Comparison of ENCODE assay signal across 13 mouse cellular contexts in the genomic region with DNA sequence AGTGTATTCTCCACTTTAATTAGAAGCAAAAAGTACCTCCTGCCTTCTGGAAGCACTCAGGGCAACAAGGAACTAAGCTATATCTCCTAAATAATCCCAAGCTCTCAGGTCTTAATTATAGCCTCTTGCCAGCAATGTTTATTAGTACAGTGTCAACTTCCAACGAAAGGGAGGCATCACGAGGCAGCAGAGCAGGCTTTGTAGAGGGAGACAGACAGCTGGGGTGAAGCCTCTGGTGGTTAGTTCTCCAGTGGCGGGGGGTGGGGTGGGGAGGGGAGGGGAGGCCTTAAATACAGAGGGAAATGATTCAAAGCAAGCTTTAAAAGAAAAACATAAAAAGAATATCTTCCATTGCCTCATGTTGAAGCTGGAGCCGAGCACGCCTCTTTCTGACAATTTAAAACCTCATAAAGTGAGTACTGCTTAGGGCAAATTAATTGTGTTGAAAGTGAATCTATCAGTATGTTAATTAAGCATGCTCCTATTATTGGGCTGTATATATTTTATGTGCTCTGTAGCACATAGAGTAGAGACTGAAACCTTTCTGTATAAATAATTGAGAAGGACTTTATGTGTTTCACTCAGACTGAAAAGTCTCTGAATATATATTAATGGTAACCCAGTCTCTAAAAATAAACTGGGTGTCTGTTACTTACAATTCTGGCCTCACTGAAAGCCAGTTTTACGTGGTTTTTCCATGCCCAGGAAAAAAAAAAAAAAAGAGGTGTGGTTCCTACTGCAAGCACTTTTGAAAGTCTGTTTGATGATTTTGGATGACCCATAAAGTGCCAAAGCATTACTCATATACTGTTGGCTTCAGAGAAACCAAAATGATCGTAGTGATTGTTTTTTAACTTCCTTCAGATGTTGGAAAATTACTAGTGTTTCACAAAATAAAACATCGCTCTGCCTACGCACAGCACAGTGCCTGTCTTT. TPM values are rescaled to one million over a fixed set of nuclear protein-coding genes. Genes with fewer than 3 reads are reported as not detected.
DNase-seq lines count a peak whose midpoint lies in the region; ATAC-seq and TF ChIP-seq lines count a peak whose summit lies in the region.
"Had no signal": no experiment of that assay in that cellular context is flagged by ENCODE, and none has a peak within 500 bp of the region (broad histone marks: within the 10 kb centered on the region; RNA-seq: fewer than 3 reads in every experiment).

No protein-coding gene starts in this region.

- TF ChIP-seq EP300 in stomach, postnatal 0 days (optimal IDR thresholded peaks at IDR 0.05): no peak

- no peak for DNase-seq in hindbrain, embryonic 14.5 days (ENCODE audit: low spot score)
- no peak for DNase-seq in hindbrain, embryonic 10.5 days (ENCODE audit: low spot score)
- DNase-seq in embryonic facial prominence, embryonic 11.5 days (ENCODE audit: low spot score): peak; percentile 43
- peak; percentile 75 for DNase-seq in limb, embryonic 14.5 days (ENCODE audit: low spot score)
- no peak for DNase-seq in stomach, postnatal 0 days (ENCODE audit: low spot score)
- no peak for DNase-seq in urinary bladder, adult 18-20 months (ENCODE audit: low spot score in 2 of 2)
- no peak for DNase-seq in testis, postnatal 10 days (ENCODE audit: low spot score)
- DNase-seq: cerebellum, adult 2 months; right cerebral cortex, postnatal 4 days; thymus, adult 18-20 months had no signal

- no peaks in the 10 kb centered on the region for H3K79me3 ChIP-seq in C2C12 (ENCODE audit: low read depth)

- H3K4me2 ChIP-seq in hindbrain, embryonic 14.5 days (replicated peaks): no peak overlapping the region
- no peak overlapping the region for H3K4me2 ChIP-seq in embryonic facial prominence, embryonic 11.5 days (ENCODE audit: low read depth, low read length)
- no peak overlapping the region; the same call in 1 of the 2 replicates for H3K4me2 ChIP-seq in limb, embryonic 14.5 days (replicated peaks; ENCODE audit: low read depth, low read length, severe bottlenecking)
- no peak overlapping the region for H3K4me2 ChIP-seq in stomach, postnatal 0 days (replicated peaks; ENCODE audit: low read depth)

- WGBS in hindbrain, embryonic 14.5 days: 63% methylated on average over 9 of the region's 9 CpGs
- WGBS in hindbrain, embryonic 10.5 days: 64% methylated on average over 9 of the region's 9 CpGs
- WGBS in embryonic facial prominence, embryonic 11.5 days: 47% methylated on average over 9 of the region's 9 CpGs
- WGBS in limb, embryonic 14.5 days: 11% methylated on average over 9 of the region's 9 CpGs
- WGBS in stomach, postnatal 0 days: 35% methylated on average over 9 of the region's 9 CpGs

- H3K4me1 ChIP-seq in hindbrain, embryonic 14.5 days (replicated peaks; ENCODE audit: control insufficient read depth, insufficient read depth, low read length): 0 out of 2 replicates have a peak, but pooled peaks cover 2% of the 10 kb centered on the region
- H3K4me1 ChIP-seq in hindbrain, embryonic 10.5 days (replicated peaks): no peaks in the 10 kb centered on the region
- H3K4me1 ChIP-seq in embryonic facial prominence, embryonic 11.5 days (ENCODE audit: control insufficient read depth, insufficient read depth, low read length): no peaks in the 10 kb centered on the region
- H3K4me1 ChIP-seq in limb, embryonic 14.5 days (ENCODE audit: control insufficient read depth, insufficient read depth, low read length): peaks cover 11% of the 10 kb centered on the region
- H3K4me1 ChIP-seq in stomach, postnatal 0 days (replicated peaks; ENCODE audit: control insufficient read depth, insufficient read depth): no peaks in the 10 kb centered on the region

- no peak overlapping the region for H3K9ac ChIP-seq in hindbrain, embryonic 14.5 days
- H3K9ac ChIP-seq in embryonic facial prominence, embryonic 11.5 days (replicated peaks; ENCODE audit: low read length): no peak overlapping the region
- no peak overlapping the region for H3K9ac ChIP-seq in limb, embryonic 14.5 days (ENCODE audit: low read depth, low read length, severe bottlenecking)
- no peak overlapping the region for H3K9ac ChIP-seq in stomach, postnatal 0 days (ENCODE audit: low read length)

- TF ChIP-seq POLR2A in limb, embryonic 14.5 days (IDR thresholded peaks at IDR 0.05; ENCODE audit: borderline replicate concordance, extremely low read depth, insufficient read depth, insufficient read length): no peak

- no peak overlapping the region for H3K27ac ChIP-seq in hindbrain, embryonic 14.5 days
- no peak overlapping the region for H3K27ac ChIP-seq in hindbrain, embryonic 10.5 days
- no peak overlapping the region for H3K27ac ChIP-seq in embryonic facial prominence, embryonic 11.5 days (replicated peaks; ENCODE audit: low read depth, low read length)
- H3K27ac ChIP-seq in limb, embryonic 14.5 days (replicated peaks; ENCODE audit: low read depth, low read length): peak overlapping the region; percentile 70
- no peak overlapping the region for H3K27ac ChIP-seq in stomach, postnatal 0 days (replicated peaks)

- no peaks in the 10 kb centered on the region for H3K27me3 ChIP-seq in hindbrain, embryonic 14.5 days (ENCODE audit: control insufficient read depth, insufficient read depth, low read length)
- no peaks in the 10 kb centered on the region for H3K27me3 ChIP-seq in hindbrain, embryonic 10.5 days (ENCODE audit: insufficient read depth, poor library complexity, severe bottlenecking)
- no peaks in the 10 kb centered on the region for H3K27me3 ChIP-seq in C2C12 (ENCODE audit: control insufficient read depth, insufficient read depth, insufficient read length)
- no peaks in the 10 kb centered on the region for H3K27me3 ChIP-seq in embryonic facial prominence, embryonic 11.5 days (ENCODE audit: control insufficient read depth, insufficient read depth, low read length)
- H3K27me3 ChIP-seq in limb, embryonic 14.5 days (ENCODE audit: control insufficient read depth, insufficient read depth, low read length): no peaks in the 10 kb centered on the region
- H3K27me3 ChIP-seq in stomach, postnatal 0 days (ENCODE audit: control insufficient read depth, insufficient read depth, low read length): no peaks in the 10 kb centered on the region

- no peak overlapping the region for H3ac ChIP-seq in C2C12 (ENCODE audit: control insufficient read depth, insufficient read length, low read depth)

- H3K4me3 ChIP-seq in hindbrain, embryonic 14.5 days (replicated peaks; ENCODE audit: low read length): no peak overlapping the region
- no peak overlapping the region for H3K4me3 ChIP-seq in hindbrain, embryonic 10.5 days
- H3K4me3 ChIP-seq in C2C12 (ENCODE audit: insufficient read depth, poor library complexity, severe bottlenecking): no peak overlapping the region
- H3K4me3 ChIP-seq in embryonic facial prominence, embryonic 11.5 days (ENCODE audit: low read depth, low read length): no peak overlapping the region
- no peak overlapping the region for H3K4me3 ChIP-seq in limb, embryonic 14.5 days (replicated peaks; ENCODE audit: low read length)
- H3K4me3 ChIP-seq in stomach, postnatal 0 days (ENCODE audit: low read depth, low read length): no peak overlapping the region

- no peaks in the 10 kb centered on the region for H3K79me2 ChIP-seq in C2C12 (ENCODE audit: control insufficient read depth, insufficient read depth)

- no peaks in the 10 kb centered on the region for H3K36me3 ChIP-seq in hindbrain, embryonic 14.5 days (replicated peaks; ENCODE audit: control insufficient read depth, insufficient read depth)
- H3K36me3 ChIP-seq in hindbrain, embryonic 10.5 days: no peaks in the 10 kb centered on the region
- H3K36me3 ChIP-seq in C2C12 (ENCODE audit: control insufficient read depth, insufficient read depth): no peaks in the 10 kb centered on the region
- no peaks in the 10 kb centered on the region for H3K36me3 ChIP-seq in embryonic facial prominence, embryonic 11.5 days (replicated peaks; ENCODE audit: control insufficient read depth, insufficient read depth, low read depth, low read length)
- H3K36me3 ChIP-seq in limb, embryonic 14.5 days (ENCODE audit: control insufficient read depth, insufficient read depth, low read length): no peaks in the 10 kb centered on the region
- no peaks in the 10 kb centered on the region for H3K36me3 ChIP-seq in stomach, postnatal 0 days (ENCODE audit: control insufficient read depth, insufficient read depth, low read length)

- ATAC-seq in hindbrain, embryonic 14.5 days (ENCODE audit: low FRiP score): peak; percentile 31; the same call in 1 of the 2 replicates
- ATAC-seq in embryonic facial prominence, embryonic 11.5 days (replicated peaks; ENCODE audit: insufficient number of reproducible peaks, low FRiP score, low TSS enrichment, low read depth): no peak
- ATAC-seq in limb, embryonic 14.5 days (ENCODE audit: low FRiP score, low read depth): peak; percentile 81
- ATAC-seq in stomach, postnatal 0 days (ENCODE audit: low FRiP score, low TSS enrichment): no peak
- ATAC-seq: intestine, embryonic 16.5 days had no signal

- H3K9me3 ChIP-seq in hindbrain, embryonic 14.5 days (ENCODE audit: control insufficient read depth, low read length): no peaks in the 10 kb centered on the region
- no peaks in the 10 kb centered on the region for H3K9me3 ChIP-seq in hindbrain, embryonic 10.5 days
- H3K9me3 ChIP-seq in embryonic facial prominence, embryonic 11.5 days (replicated peaks; ENCODE audit: control insufficient read depth, low read length): no peaks in the 10 kb centered on the region
- H3K9me3 ChIP-seq in limb, embryonic 14.5 days (ENCODE audit: control insufficient read depth, low read length): no peaks in the 10 kb centered on the region
- H3K9me3 ChIP-seq in stomach, postnatal 0 days (ENCODE audit: control insufficient read depth, low read length): no peaks in the 10 kb centered on the region

- TF ChIP-seq CTCF in C2C12 (IDR thresholded peaks at IDR 0.05; ENCODE audit: control insufficient read depth, insufficient read depth, insufficient read length): no peak
- no peak for TF ChIP-seq CTCF in stomach, postnatal 0 days (IDR thresholded peaks at IDR 0.05; ENCODE audit: low read depth)

TF ChIP-seq in C2C12, 6 proteins besides CTCF, POLR2A, EP300 and RAD21 (continues in another document):
- TF ChIP-seq MYOD1 (IDR thresholded peaks at IDR 0.05; ENCODE audit: control insufficient read depth, insufficient read length, low read depth) (no peak), FOSL1 (IDR thresholded peaks at IDR 0.05; ENCODE audit: insufficient read depth, low read length, poor library complexity, severe bottlenecking) (peak; percentile 11), CEBPB (IDR thresholded peaks at IDR 0.05; ENCODE audit: low read depth) (no peak), MAX (IDR thresholded peaks at IDR 0.05) (peak; percentile 31)

RNA-seq across cellular contexts. Expression of a gene that starts 42.5 kb away (rescaled TPM):
- polyA plus RNA-seq in hindbrain, embryonic 14.5 days (2014; fragmentation: Nextera tagmentation; extraction: Ambion mirVana): not detected in 2 replicates
- polyA plus RNA-seq in hindbrain, embryonic 10.5 days (2016; fragmentation: Nextera tagmentation; extraction: Ambion mirVana): 0.35 TPM in 1 of 2 replicates, not detected in the other
- polyA plus RNA-seq in C2C12 (2012; fragmentation: generic; extraction: Trizol): not detected
- not detected in 2 replicates for polyA plus RNA-seq in embryonic facial prominence, embryonic 11.5 days (2014; fragmentation: Nextera tagmentation; extraction: Ambion mirVana)
- 1.2 TPM in 2 replicates for polyA plus RNA-seq in limb, embryonic 14.5 days (2012; rRNA removed)
- 1.1 and 1.2 TPM in 2 replicates for polyA plus RNA-seq in limb, embryonic 14.5 days (2014; fragmentation: Nextera tagmentation; extraction: Ambion mirVana)
- polyA plus RNA-seq in stomach, postnatal 0 days (2015; fragmentation: Nextera tagmentation; extraction: Ambion mirVana): 0.06 and 0.21 TPM in 2 replicates
- polyA plus RNA-seq: lung, embryonic 16.5 days had no signal

Comparison
In these comparisons a context has a peak if more than half of its experiments do, and no peak if none do; other contexts are left out.
1. ATAC-seq: peak in hindbrain, embryonic 14.5 days (single experiment) and limb, embryonic 14.5 days (single experiment); none in embryonic facial prominence, embryonic 11.5 days (single experiment) and stomach, postnatal 0 days (single experiment).
2. DNase-seq: peak in embryonic facial prominence, embryonic 11.5 days (single experiment) and limb, embryonic 14.5 days (single experiment); none in hindbrain, embryonic 14.5 days (single experiment), hindbrain, embryonic 10.5 days (single experiment), stomach, postnatal 0 days (single experiment), urinary bladder, adult 18-20 months (0 of 2) and testis, postnatal 10 days (single experiment).